Mouse (Mus musculus) limb, embryonic 12.5 days (tissue): Measurements from ENCODE around the gene Slc2a9. TPM values are rescaled to one million over a fixed set of nuclear protein-coding genes. Genes with fewer than 3 reads are reported as not detected.

Experiments used
- ATAC-seq: fragments of 200-750 bp; cut with Nextera tagmentation; 2 replicates; pipeline ENCODE4 v1.8.0; 2017; ENCODE audit warnings: low read depth, moderate TSS enrichment; ENCODE audit not compliant: insufficient number of reproducible peaks, insufficient read depth, low FRiP score, low TSS enrichment
- H3K27ac ChIP-seq: fragments of 300-500 bp; sonication (generic); 2 replicates; pipeline ENCODE4 v1.5.1; 2016; ENCODE audit warnings: mild to moderate bottlenecking, moderate library complexity
- H3K27me3 ChIP-seq: fragments of 300-500 bp; sonication (generic); 2 replicates; pipeline ENCODE4 v1.6.1; 2016; ENCODE audit warnings: mild to moderate bottlenecking, moderate library complexity
- H3K36me3 ChIP-seq: fragments of 300-500 bp; sonication (generic); 2 replicates; pipeline ENCODE4 v1.6.1; 2016; ENCODE audit warnings: mild to moderate bottlenecking, moderate library complexity
- H3K4me1 ChIP-seq: fragments of 300-500 bp; sonication (generic); replicated peaks from 2 replicates; pipeline ENCODE4 v1.6.1; 2016
- H3K4me2 ChIP-seq: fragments of 300-500 bp; sonication (generic); 2 replicates; pipeline ENCODE4 v1.6.1; 2016; ENCODE audit warnings: mild to moderate bottlenecking, moderate library complexity
- H3K4me3 ChIP-seq: fragments of 300-500 bp; sonication (generic); replicated peaks from 2 replicates; pipeline ENCODE4 v1.5.1; 2016; ENCODE audit warnings: mild to moderate bottlenecking
- H3K9ac ChIP-seq: fragments of 300-500 bp; sonication (generic); replicated peaks from 2 replicates; pipeline ENCODE4 v1.6.1; 2016; ENCODE audit warnings: mild to moderate bottlenecking, moderate library complexity
- H3K9me3 ChIP-seq: fragments of 300-500 bp; sonication (generic); 2 replicates; pipeline ENCODE4 v1.6.1; 2016; ENCODE audit warnings: mild to moderate bottlenecking, moderate library complexity
- WGBS: fragments of 180-500 bp; shearing (Covaris S2); methylation state at CpG from one replicate; pipeline ENCODE4 v1.1.7; 2016; 5-methylcytosine and 5-hydroxymethylcytosine counted together
- polyA plus RNA-seq: library from polyadenylated mRNA; unstranded; fragments of >200 nt; fragmentation: Nextera tagmentation; extraction: Ambion mirVana; gene quantifications from 2 replicates; pipeline ENCODE4 v1.2.1, GENCODE M21; 2016

The Slc2a9 gene
- 0.36 and 0.69 TPM in 2 replicates for polyA plus RNA-seq

GRCm38 (mm10) chr5:38502992-38503391, at the start of gene Slc2a9:
TSS of gene Slc2a9 (minus strand) at chr5:38503143.
- H3K4me3 ChIP-seq: no peak within 1 kb of the TSS
- H3K4me1 ChIP-seq: peaks cover 14% of the 10 kb centered on the region
- H3K9me3 ChIP-seq: no peaks in the 10 kb centered on the region
- no peaks in the 10 kb centered on the region for H3K36me3 ChIP-seq
- no peaks in the 10 kb centered on the region for H3K27me3 ChIP-seq
- no peak within 1 kb of the TSS for H3K4me2 ChIP-seq
- no peak within 1 kb of the TSS for H3K9ac ChIP-seq
- 97% methylated on average over 4 of the region's 4 CpGs for WGBS
- no peak for ATAC-seq
- H3K27ac ChIP-seq: no peak within 1 kb of the TSS

GRCm38 (mm10) chr5:38552615-38553014, 49.7 kb upstream of the Slc2a9 start:
- ATAC-seq: no peak
- Histone ChIP-seq H3K4me2 (no peak overlapping the region), H3K9me3 (no peaks in the 10 kb centered on the region), H3K4me3 (no peak overlapping the region), H3K27me3 (no peaks in the 10 kb centered on the region), H3K9ac (no peak overlapping the region), H3K27ac (no peak overlapping the region), H3K4me1 (no peaks in the 10 kb centered on the region; the same call in 1 of the 2 replicates), H3K36me3 (peaks cover 93% of the 10 kb centered on the region)
- WGBS: 83% methylated on average over 3 of the region's 3 CpGs

GRCm38 (mm10) chr5:38550221-38550768, 47.4 kb upstream of the Slc2a9 start:
- Histone ChIP-seq H3K4me3 (no peak overlapping the region), H3K36me3 (peaks cover 97% of the 10 kb centered on the region), H3K9ac (no peak overlapping the region), H3K9me3 (no peaks in the 10 kb centered on the region), H3K27me3 (no peaks in the 10 kb centered on the region), H3K4me1 (no peaks in the 10 kb centered on the region; the same call in 1 of the 2 replicates), H3K4me2 (no peak overlapping the region), H3K27ac (peak overlapping the region; percentile 25; the same call in 1 of the 2 replicates)
- WGBS: 90% methylated on average over 1 of the region's 1 CpGs
- ATAC-seq: no peak

GRCm38 (mm10) chr5:38549461-38549909, 46.5 kb upstream of the Slc2a9 start:
- 0 out of 2 replicates have a peak, but pooled peaks have one; percentile 9 for ATAC-seq

GRCm38 (mm10) chr5:38547375-38547774, 44.4 kb upstream of the Slc2a9 start:
- ATAC-seq: no peak
- H3K36me3 ChIP-seq: peaks cover 99% of the 10 kb centered on the region
- H3K9ac ChIP-seq: no peak overlapping the region
- no peaks in the 10 kb centered on the region for H3K9me3 ChIP-seq
- no peak overlapping the region for H3K27ac ChIP-seq
- H3K4me1 ChIP-seq: no peaks in the 10 kb centered on the region; the same call in 1 of the 2 replicates
- H3K4me2 ChIP-seq: no peak overlapping the region
- no peaks in the 10 kb centered on the region for H3K27me3 ChIP-seq
- 81% methylated on average over 6 of the region's 6 CpGs for WGBS
- H3K4me3 ChIP-seq: no peak overlapping the region

More at GRCm38 (mm10) chr5:38549461-38549909, 46.5 kb upstream of the Slc2a9 start:
- WGBS: 92% methylated on average over 3 of the region's 3 CpGs
- Histone ChIP-seq H3K4me2 (no peak overlapping the region), H3K9ac (no peak overlapping the region), H3K27ac (peak overlapping the region; percentile 25; the same call in 1 of the 2 replicates), H3K36me3 (peaks cover 97% of the 10 kb centered on the region), H3K9me3 (no peaks in the 10 kb centered on the region), H3K4me1 (no peaks in the 10 kb centered on the region; the same call in 1 of the 2 replicates), H3K4me3 (no peak overlapping the region), H3K27me3 (no peaks in the 10 kb centered on the region)

- no peak for ATAC-seq
- Histone ChIP-seq H3K27ac (no peak overlapping the region), H3K9me3 (no peaks in the 10 kb centered on the region), H3K4me1 (no peaks in the 10 kb centered on the region), H3K9ac (no peak overlapping the region), H3K4me3 (no peak overlapping the region), H3K4me2 (no peak overlapping the region), H3K36me3 (peaks cover 100% of the 10 kb centered on the region), H3K27me3 (no peaks in the 10 kb centered on the region)
- 39% methylated on average over 5 of the region's 5 CpGs for WGBS
Observed at GRCm38 (mm10) chr5:38544423-38545415, 41.8 kb upstream of the Slc2a9 start.

- Histone ChIP-seq H3K9ac (no peak overlapping the region), H3K27me3 (no peaks in the 10 kb centered on the region), H3K4me2 (no peak overlapping the region), H3K4me3 (no peak overlapping the region), H3K4me1 (no peaks in the 10 kb centered on the region), H3K36me3 (peaks cover 100% of the 10 kb centered on the region), H3K9me3 (no peaks in the 10 kb centered on the region), H3K27ac (no peak overlapping the region)
- ATAC-seq: no peak
- 81% methylated on average over 4 of the region's 4 CpGs for WGBS
Observed at GRCm38 (mm10) chr5:38543496-38544217, 40.7 kb upstream of the Slc2a9 start.

- no peak for ATAC-seq
- peaks cover 100% of the 10 kb centered on the region for H3K36me3 ChIP-seq
- WGBS: 96% methylated on average over 3 of the region's 3 CpGs
Observed at GRCm38 (mm10) chr5:38541728-38542127, 38.8 kb upstream of the Slc2a9 start.

GRCm38 (mm10) chr5:38540898-38541297, 38.0 kb upstream of the Slc2a9 start:
- Histone ChIP-seq H3K9ac (no peak overlapping the region), H3K36me3 (peaks cover 100% of the 10 kb centered on the region), H3K4me1 (no peaks in the 10 kb centered on the region), H3K9me3 (no peaks in the 10 kb centered on the region), H3K4me2 (no peak overlapping the region), H3K4me3 (no peak overlapping the region), H3K27ac (no peak overlapping the region), H3K27me3 (no peaks in the 10 kb centered on the region)
- ATAC-seq: no peak
- 84% methylated on average over 1 of the region's 1 CpGs for WGBS

More at GRCm38 (mm10) chr5:38541728-38542127, 38.8 kb upstream of the Slc2a9 start:
- no peaks in the 10 kb centered on the region for H3K4me1 ChIP-seq
- no peak overlapping the region for H3K4me2 ChIP-seq
- H3K27ac ChIP-seq: no peak overlapping the region
- no peaks in the 10 kb centered on the region for H3K27me3 ChIP-seq
- H3K9me3 ChIP-seq: no peaks in the 10 kb centered on the region
- H3K4me3 ChIP-seq: no peak overlapping the region
- H3K9ac ChIP-seq: no peak overlapping the region

GRCm38 (mm10) chr5:38538508-38538907, 35.6 kb upstream of the Slc2a9 start:
- H3K4me2 ChIP-seq: no peak overlapping the region
- no peak overlapping the region; the same call in 1 of the 2 replicates for H3K27ac ChIP-seq
- H3K27me3 ChIP-seq: no peaks in the 10 kb centered on the region
- H3K9me3 ChIP-seq: no peaks in the 10 kb centered on the region
- peaks cover 100% of the 10 kb centered on the region for H3K36me3 ChIP-seq
- no peak for ATAC-seq
- H3K4me3 ChIP-seq: no peak overlapping the region
- WGBS: 93% methylated on average over 8 of the region's 8 CpGs
- no peak overlapping the region for H3K9ac ChIP-seq
- no peaks in the 10 kb centered on the region for H3K4me1 ChIP-seq

- H3K9me3 ChIP-seq: no peaks in the 10 kb centered on the region
- 93% methylated on average over 4 of the region's 4 CpGs for WGBS
- no peak overlapping the region for H3K4me2 ChIP-seq
- peaks cover 99% of the 10 kb centered on the region for H3K36me3 ChIP-seq
- H3K27ac ChIP-seq: no peak overlapping the region
- no peak overlapping the region for H3K4me3 ChIP-seq
- no peaks in the 10 kb centered on the region for H3K27me3 ChIP-seq
- no peaks in the 10 kb centered on the region for H3K4me1 ChIP-seq
- H3K9ac ChIP-seq: no peak overlapping the region
- no peak for ATAC-seq
Observed at GRCm38 (mm10) chr5:38537845-38538244, 34.9 kb upstream of the Slc2a9 start.
